Mouse (Mus musculus) c-Kit-positive CD71-positive TER-119-positive erythroid progenitor cells, embryonic 14.5 days (primary cell): Measurements from ENCODE around the gene Dennd2d.

ENCODE experiments used
- DNase-seq: peaks from one replicate; pipeline ENCODE4 v3.0.0-alpha.2; 2013; ENCODE audit warnings: low spot score

Dennd2d gene

DNA sequence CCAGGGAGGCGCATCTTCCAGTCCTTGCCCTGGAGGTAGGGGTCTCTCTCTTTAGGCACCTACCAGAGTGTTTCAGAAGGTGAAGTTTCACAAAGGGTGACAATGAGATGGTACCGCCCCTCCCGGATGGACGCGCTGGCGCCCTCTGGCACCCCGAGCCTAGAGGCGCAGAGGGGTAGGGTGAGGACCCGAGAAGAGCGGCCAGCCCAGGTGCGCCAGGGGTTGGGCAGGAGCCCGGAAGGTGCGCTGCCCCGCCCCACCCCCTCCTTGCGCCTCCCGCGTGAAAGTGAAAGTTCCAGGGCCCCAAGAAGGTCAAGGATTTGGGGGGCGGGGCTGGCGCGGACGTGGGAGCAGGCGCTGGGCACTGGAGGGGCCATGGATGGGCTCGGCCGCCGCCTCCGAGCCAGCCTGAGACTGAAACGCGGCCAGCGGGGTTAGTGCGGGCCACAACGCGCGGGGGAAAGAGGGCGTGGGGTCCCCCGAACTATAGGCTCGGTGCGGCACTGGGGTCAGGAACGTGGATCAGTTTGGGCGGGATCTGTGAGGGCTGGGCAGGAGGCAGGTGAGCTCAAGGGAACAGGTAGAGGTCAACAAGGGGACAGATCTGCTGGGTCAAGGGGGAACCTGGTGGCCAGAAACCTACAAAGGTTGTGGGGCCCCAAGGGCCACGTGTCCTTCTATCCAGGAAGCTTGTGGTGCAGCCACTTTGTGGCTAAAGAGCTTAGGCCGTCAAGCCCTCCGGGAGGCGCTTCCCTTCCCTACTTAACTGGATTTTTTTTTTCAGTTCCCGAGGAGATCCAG is at the start of gene Dennd2d:
Dennd2d (plus strand) TSS at position 125 of the 801 bp plus-strand sequence.
- DNase-seq: no peak

DNA sequence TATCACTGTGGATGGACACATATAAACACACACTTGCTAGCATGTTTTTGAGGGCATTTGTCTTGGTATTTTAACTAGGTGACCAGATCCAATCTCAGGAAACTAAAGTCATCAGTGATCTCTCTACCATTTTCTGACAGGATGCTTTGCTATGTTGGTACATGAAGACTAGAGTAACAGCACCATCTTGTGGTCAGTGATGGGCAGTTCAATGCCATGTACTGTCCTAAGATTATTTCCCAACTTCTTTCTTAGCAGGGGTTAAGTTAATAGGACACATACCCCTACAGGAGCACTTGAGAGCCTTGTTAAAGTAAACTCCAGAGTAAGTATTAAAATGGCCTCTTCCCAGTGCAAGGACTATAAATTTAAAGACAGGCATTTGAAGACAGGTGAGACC is 33.6 kb upstream of the Dennd2d start:
- peak; percentile 24 for DNase-seq

GRCm38 (mm10) chr3:106448995-106449394 is 33.2 kb upstream of the Dennd2d start:
- DNase-seq: no peak

GRCm38 (mm10) chr3:106449567-106449966 is 32.6 kb upstream of the Dennd2d start:
- no peak for DNase-seq

GRCm38 (mm10) chr3:106452616-106453015 is 29.6 kb upstream of the Dennd2d start:
- no peak for DNase-seq

GRCm38 (mm10) chr3:106457298-106457869 is 24.8 kb upstream of the Dennd2d start:
- no peak for DNase-seq

DNA sequence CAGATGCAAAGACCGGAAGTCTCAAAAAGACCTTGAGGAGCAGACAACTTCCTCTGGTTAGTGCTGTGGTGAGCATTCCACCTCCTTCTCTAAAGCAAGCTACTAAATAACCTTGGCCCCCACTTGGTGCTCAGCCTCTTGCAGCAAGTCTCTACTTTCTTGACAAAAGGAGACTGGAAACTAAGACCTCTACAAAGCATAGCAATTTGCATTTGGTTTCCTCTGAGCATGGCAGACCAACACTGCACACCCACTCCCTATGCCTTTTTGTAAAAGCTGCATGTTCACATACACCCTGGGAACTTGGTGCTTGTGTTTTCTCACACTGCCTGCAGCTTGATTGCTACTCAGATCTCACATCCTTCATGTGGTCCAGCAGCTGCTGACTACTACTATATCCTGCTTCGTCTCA is 20.1 kb upstream of the Dennd2d start:
- no peak for DNase-seq

DNA sequence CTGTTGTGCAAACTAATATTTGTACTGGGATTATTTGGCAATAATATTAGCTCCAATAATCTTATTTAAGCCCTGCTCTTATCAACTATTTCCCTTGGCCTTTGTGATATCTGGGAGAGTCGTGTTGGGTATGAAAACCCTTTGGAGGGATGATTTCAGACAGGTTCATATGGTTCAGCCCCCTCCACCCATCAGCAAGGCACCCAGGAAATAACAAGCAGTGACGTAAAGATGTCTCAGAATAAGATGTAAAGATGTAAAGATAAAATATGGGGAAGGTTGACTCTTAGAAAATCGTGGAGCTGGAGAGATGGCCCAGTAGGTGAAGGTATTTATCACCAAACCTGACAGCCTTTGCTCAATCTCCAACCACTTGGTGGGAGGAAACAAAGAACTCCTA is 19.7 kb upstream of the Dennd2d start:
- DNase-seq: no peak

- DNase-seq: no peak
Observed at GRCm38 (mm10) chr3:106464750-106465149, 17.5 kb upstream of the Dennd2d start.

DNA sequence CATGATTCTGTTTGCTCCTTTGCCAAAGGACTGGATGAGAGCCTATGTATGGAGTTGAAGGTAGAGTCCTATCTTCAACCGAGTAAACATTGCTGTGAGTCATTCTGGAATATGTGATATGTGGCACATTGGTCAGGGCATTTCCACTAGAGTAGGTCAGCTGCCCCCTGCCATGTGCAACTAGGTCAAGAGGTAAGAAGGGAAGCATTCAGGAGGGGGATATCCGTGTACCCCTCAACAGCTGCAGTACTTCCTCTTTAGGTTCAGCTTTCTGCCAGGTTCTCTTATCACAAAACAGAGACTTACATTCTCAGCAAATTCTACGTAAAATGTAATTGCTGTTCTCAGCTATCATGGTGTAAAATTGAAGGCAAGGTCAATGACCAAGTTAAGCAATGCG is 8.0 kb upstream of the Dennd2d start:
- DNase-seq: no peak

DNA sequence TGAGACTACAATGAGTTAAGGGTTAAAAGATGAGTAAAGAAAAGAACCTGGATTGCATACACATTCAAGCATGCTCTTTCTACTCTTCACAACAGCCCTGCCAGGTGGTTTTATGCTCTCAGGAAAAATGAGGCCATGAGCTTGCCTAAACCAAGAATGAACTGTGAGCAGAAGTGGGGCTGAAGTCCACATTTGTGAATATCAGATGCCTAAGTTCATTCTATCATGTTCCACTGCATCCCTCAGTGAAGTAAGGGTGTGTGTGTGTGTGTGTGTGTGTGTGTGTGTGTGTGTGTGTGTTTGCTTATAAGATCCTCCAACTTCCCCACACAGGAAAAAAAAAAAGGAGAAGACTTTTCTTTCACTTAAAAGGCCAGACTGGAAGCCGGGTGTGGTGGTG is 5.3 kb upstream of the Dennd2d start:
- DNase-seq: no peak

- no peak for DNase-seq
Observed at GRCm38 (mm10) chr3:106483297-106483696, 1.1 kb downstream of the Dennd2d start.

DNA sequence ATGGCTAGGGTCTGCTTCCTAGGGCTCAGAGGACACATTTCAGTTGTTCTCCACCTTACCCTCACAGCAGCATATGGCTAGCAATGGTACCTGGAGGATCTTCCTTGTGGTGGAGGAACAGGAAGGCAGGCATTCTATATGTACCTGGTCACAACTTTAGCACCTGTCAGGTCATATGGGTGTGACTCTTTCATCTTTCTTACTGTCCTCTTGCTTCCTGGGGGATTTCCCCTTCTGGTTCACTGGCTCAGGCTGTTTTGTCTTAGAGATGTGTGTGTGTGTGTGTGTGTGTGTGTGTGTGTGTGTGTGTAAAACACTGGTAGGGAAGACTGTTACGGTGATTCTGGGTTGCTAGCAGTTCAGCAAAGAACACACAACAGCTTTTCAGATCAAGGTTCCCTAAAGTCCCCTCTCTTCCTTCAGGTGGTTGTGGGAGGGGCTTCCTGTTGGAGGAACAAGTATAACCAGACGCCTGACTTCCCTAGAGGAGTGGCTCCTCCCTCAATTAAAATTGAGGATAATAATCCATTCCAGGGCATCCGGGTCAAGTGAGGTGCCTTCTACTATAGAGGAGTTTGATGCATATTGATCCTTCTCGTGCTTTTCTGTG is 1.7 kb downstream of the Dennd2d start:
- no peak for DNase-seq

DNA sequence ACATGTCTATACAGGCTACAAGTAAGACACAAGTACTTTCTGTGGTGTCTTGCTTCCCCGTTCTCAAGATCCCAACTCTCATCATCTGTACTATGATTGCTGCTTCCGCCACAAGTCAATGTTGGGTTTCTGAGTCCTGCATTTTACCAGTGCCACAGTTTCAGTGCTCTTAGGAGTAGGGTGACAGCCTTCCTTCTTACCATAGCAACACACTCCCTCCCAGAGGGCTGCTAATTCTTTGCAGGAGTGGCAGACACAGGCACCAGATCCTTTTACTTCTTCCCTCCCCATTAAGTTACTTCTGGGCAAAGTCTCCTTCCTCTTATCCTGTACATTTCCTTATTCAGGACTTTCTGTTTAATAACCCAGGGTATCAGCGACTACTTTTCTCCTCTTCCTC is 2.7 kb downstream of the Dennd2d start:
- DNase-seq: no peak

- DNase-seq: no peak
Observed at GRCm38 (mm10) chr3:106485810-106486209, 3.6 kb downstream of the Dennd2d start.

DNA sequence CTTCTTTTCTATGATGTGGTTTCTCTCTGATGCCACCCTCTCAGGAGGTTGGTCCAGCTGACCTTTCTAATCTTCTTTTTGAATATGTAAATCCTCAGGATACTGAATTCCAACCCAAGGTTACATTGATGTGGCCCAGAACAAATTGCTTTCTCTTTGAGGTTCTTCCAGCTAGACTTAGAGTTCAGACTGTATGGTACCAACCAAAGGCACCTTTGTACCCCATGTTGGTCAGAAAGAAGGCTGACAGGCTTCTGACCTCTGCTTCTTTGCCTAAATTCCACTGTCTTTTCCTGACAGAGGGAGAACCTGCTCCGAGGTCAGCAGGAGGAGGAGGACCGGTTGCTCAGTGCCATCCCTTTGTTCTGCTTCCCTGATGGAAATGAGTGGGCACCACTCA is 5.3 kb downstream of the Dennd2d start:
- no peak for DNase-seq

GRCm38 (mm10) chr3:106490239-106490638 is 8.0 kb downstream of the Dennd2d start:
- no peak for DNase-seq

DNA sequence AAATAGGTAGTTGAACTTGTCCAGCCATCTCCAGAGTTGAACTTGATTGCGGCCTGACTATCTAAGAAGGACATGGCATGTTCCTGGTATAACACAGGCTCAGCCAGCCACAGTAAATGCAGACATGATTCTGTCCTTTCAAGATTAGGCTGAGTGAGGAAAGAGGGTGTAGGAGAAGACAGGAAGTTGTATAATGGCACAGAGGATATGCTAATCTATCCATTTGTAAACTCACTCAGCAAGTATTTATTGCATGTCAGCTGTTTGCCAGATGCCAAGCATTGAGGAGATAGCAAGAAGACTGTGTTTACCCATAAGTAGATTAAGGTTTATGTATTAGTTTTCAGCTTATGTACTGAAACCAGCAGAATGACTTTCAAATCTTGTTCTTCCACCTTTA is 10.5 kb downstream of the Dennd2d start:
- peak; percentile 24 for DNase-seq

GRCm38 (mm10) chr3:106493202-106493601 is 11.0 kb downstream of the Dennd2d start:
- no peak for DNase-seq

GRCm38 (mm10) chr3:106493882-106494281 is 11.7 kb downstream of the Dennd2d start:
- no peak for DNase-seq

GRCm38 (mm10) chr3:106494417-106494950 is 12.3 kb downstream of the Dennd2d start:
- peak; percentile 40 for DNase-seq

- DNase-seq: no peak
Observed at GRCm38 (mm10) chr3:106495346-106496044, 13.3 kb downstream of the Dennd2d start.
